In genomic region chr2:28976635-28977034, GRCm38 (mm10) we compare ENCODE assay signal across 8 mouse cellular contexts.
DNase-seq lines count a peak whose midpoint lies in the region; ATAC-seq and TF ChIP-seq lines count a peak whose summit lies in the region.

No protein-coding gene starts in this region.

- WGBS in liver, embryonic 14.5 days (ENCODE audit: insufficient replicate concordance) = 11% methylated on average over 7 of the region's 7 CpGs

- no peak for TF ChIP-seq POLR2A in cortical plate, adult 2 months (IDR thresholded peaks at IDR 0.05; ENCODE audit: extremely low read depth, insufficient read depth, low read length)
- TF ChIP-seq POLR2A in testis, adult 2 months (IDR thresholded peaks at IDR 0.05; ENCODE audit: control insufficient read depth, low read depth, low read length) = no peak

- no peaks in the 10 kb centered on the region for H3K36me3 ChIP-seq in liver, embryonic 14.5 days (replicated peaks; ENCODE audit: control insufficient read depth, insufficient read depth, low read depth)
- no peaks in the 10 kb centered on the region for H3K36me3 ChIP-seq in testis, adult 2 months (ENCODE audit: control insufficient read depth, insufficient read depth, low read length)

- intact Hi-C loops in gastrocnemius, postnatal 14 days (cut with DNase I; ENCODE audit: low total_unique reads) = loop anchor here (1.0 to 5.0 kb wide), 2 partner anchors 51 to 219 kb away; no protein-coding TSS in a partner anchor

- no peak overlapping the region for H3K4me2 ChIP-seq in liver, embryonic 14.5 days (ENCODE audit: low read depth)

- no peaks in the 10 kb centered on the region for H3K9me3 ChIP-seq in liver, embryonic 14.5 days (ENCODE audit: control insufficient read depth, low read length)

- DNase-seq in 3T3-L1 (ENCODE audit: low read depth, low spot score) = peak; percentile 73
- DNase-seq in adrenal gland, adult (ENCODE audit: inconsistent age in 2 of 2, low spot score in 1 of 2) = peak; percentile 66 to 87
- peak; percentile 82 for DNase-seq in gastrocnemius, postnatal 14 days
- peak; percentile 88 for DNase-seq in kidney, postnatal 10 days
- peak; percentile 10 to 26 (median 18) for DNase-seq in liver, embryonic 14.5 days (ENCODE audit: low read depth in 3 of 3, low spot score in 3 of 3)

- H3K4me1 ChIP-seq in cortical plate, adult 2 months (ENCODE audit: control insufficient read depth, insufficient read depth, low read length) = no peaks in the 10 kb centered on the region
- no peaks in the 10 kb centered on the region for H3K4me1 ChIP-seq in liver, embryonic 14.5 days (replicated peaks; ENCODE audit: control insufficient read depth in 2 of 2, insufficient read depth in 2 of 2, low read length in 1 of 2)
- H3K4me1 ChIP-seq in testis, adult 2 months (ENCODE audit: control insufficient read depth, insufficient read depth, low read length) = no peaks in the 10 kb centered on the region

- TF ChIP-seq EP300 in liver, embryonic 14.5 days (IDR thresholded peaks at IDR 0.05; ENCODE audit: low read depth) = no peak

- peak; percentile 84 for TF ChIP-seq CTCF in cortical plate, adult 2 months (IDR thresholded peaks at IDR 0.05; ENCODE audit: extremely low read depth, insufficient read depth, low read length)
- TF ChIP-seq CTCF in liver, embryonic 14.5 days (IDR thresholded peaks at IDR 0.05; ENCODE audit: low read depth) = peak; percentile 90
- TF ChIP-seq CTCF in testis, adult 2 months (IDR thresholded peaks at IDR 0.05; ENCODE audit: control insufficient read depth, insufficient read depth, insufficient replicate concordance, low read depth, low read length) = peak; percentile 69; the same call in 1 of the 2 replicates

- no peak for ATAC-seq in liver, embryonic 14.5 days (ENCODE audit: insufficient read depth)
- peak; percentile 21; the same call in 1 of the 2 replicates for ATAC-seq in neutrophil, adult 5-6 weeks (ENCODE audit: extremely low read depth, insufficient number of reproducible peaks, low FRiP score, poor library complexity, severe bottlenecking)

- no peak overlapping the region for H3K9ac ChIP-seq in liver, embryonic 14.5 days (replicated peaks)

- H3K4me3 ChIP-seq in cortical plate, adult 2 months (ENCODE audit: insufficient read depth, low read length) = no peak overlapping the region
- no peak overlapping the region for H3K4me3 ChIP-seq in liver, embryonic 14.5 days (ENCODE audit: insufficient read depth in 1 of 2, low read depth in 2 of 2, low read length in 2 of 2)
- no peak overlapping the region for H3K4me3 ChIP-seq in testis, adult 2 months (ENCODE audit: control insufficient read depth, low read depth, low read length)

- H3K27me3 ChIP-seq in liver, embryonic 14.5 days (ENCODE audit: control insufficient read depth, insufficient read depth, low read length) = no peaks in the 10 kb centered on the region; the same call in 1 of the 2 replicates
- no peaks in the 10 kb centered on the region for H3K27me3 ChIP-seq in testis, adult 2 months (ENCODE audit: control insufficient read depth, insufficient read depth, low read length)

- no peak overlapping the region for H3K27ac ChIP-seq in cortical plate, adult 2 months (ENCODE audit: insufficient read depth, low read length)
- no peak overlapping the region for H3K27ac ChIP-seq in liver, embryonic 14.5 days
- no peak overlapping the region for H3K27ac ChIP-seq in testis, adult 2 months (ENCODE audit: control insufficient read depth, insufficient read depth, low read depth, low read length)

Comparison
In these comparisons a context has a peak if more than half of its experiments do, and no peak if none do; other contexts are left out.
1. DNase-seq: peak in every context shown above with its lines; median percentile 88 in kidney, postnatal 10 days; 82 in gastrocnemius, postnatal 14 days; 76 in adrenal gland, adult; 73 in 3T3-L1; 18 in liver, embryonic 14.5 days.